Mouse (Mus musculus): Measurements from ENCODE around the gene Slc44a4. TPM values are rescaled to one million over a fixed set of nuclear protein-coding genes. Genes with fewer than 3 reads are reported as not detected.
"Not testable (repeated sequence)": the region's sequence is repeated elsewhere in the genome, so short reads cannot be mapped to it uniquely, and the experiment has no call there.

Slc44a4 gene
- polyA plus RNA-seq, 1 experiment from 2014 or later, result not detected

- Histone ChIP-seq H3K9ac (peak within 1 kb of the TSS; percentile 59), H3K27ac (replicated peaks) (peak within 1 kb of the TSS; percentile 77), H3K4me1 (replicated peaks) (peaks cover 12% of the 10 kb centered on the region), H3K4me2 (peak within 1 kb of the TSS; percentile 68), H3K27me3 (peaks cover 63% of the 10 kb centered on the region), H3K4me3 (peak within 1 kb of the TSS; percentile 43)
- WGBS, result under 1% methylated on average over 29 of the region's 32 CpGs
- H3K36me3 ChIP-seq, H3K9me3 ChIP-seq: not testable (repeated sequence)
- peak; percentile 95 for ATAC-seq (ENCODE audit: low read depth)
These were observed 45.0 kb downstream of the Slc44a4 start, which contains the start of gene Hspa1b for GRCm38 (mm10) chr17:34959130-34959778. Gene Hspa1b, minus strand, starts transcription at chr17:34959238.

GRCm38 (mm10) chr17:34959881-34960515, 45.7 kb downstream of the Slc44a4 start:
- H3K9ac ChIP-seq, result peak overlapping the region; percentile 59
- 16% methylated on average over 12 of the region's 12 CpGs for WGBS

GRCm38 (mm10) chr17:34960702-34961493, 46.6 kb downstream of the Slc44a4 start:
- Histone ChIP-seq H3K4me3 (no peak overlapping the region), H3K36me3 (no peaks in the 10 kb centered on the region), H3K4me1 (replicated peaks) (peaks cover 12% of the 10 kb centered on the region), H3K9ac (no peak overlapping the region), H3K4me2 (no peak overlapping the region), H3K9me3 (no peaks in the 10 kb centered on the region), H3K27ac (replicated peaks) (no peak overlapping the region), H3K27me3 (peaks cover 62% of the 10 kb centered on the region)
- ATAC-seq (ENCODE audit: low read depth), result no peak

More at GRCm38 (mm10) chr17:34959881-34960515, 45.7 kb downstream of the Slc44a4 start:
- Histone ChIP-seq H3K4me2 (peak overlapping the region; percentile 68), H3K4me1 (replicated peaks) (peaks cover 12% of the 10 kb centered on the region), H3K4me3 (peak overlapping the region; percentile 43), H3K9me3 (no peaks in the 10 kb centered on the region), H3K36me3 (no peaks in the 10 kb centered on the region), H3K27ac (replicated peaks) (peak overlapping the region; percentile 77), H3K27me3 (peaks cover 62% of the 10 kb centered on the region)
- no peak for ATAC-seq (ENCODE audit: low read depth)

- no peak overlapping the region for H3K4me3 ChIP-seq
- 28% methylated on average over 3 of the region's 3 CpGs for WGBS
- H3K9me3 ChIP-seq, result no peaks in the 10 kb centered on the region
- no peak overlapping the region for H3K9ac ChIP-seq
- H3K36me3 ChIP-seq, result no peaks in the 10 kb centered on the region
- peaks cover 12% of the 10 kb centered on the region for H3K4me1 ChIP-seq (replicated peaks)
- no peak overlapping the region for H3K4me2 ChIP-seq
- H3K27me3 ChIP-seq, result peaks cover 54% of the 10 kb centered on the region
- no peak overlapping the region for H3K27ac ChIP-seq (replicated peaks)
- ATAC-seq (ENCODE audit: low read depth), result no peak
These were observed 47.9 kb downstream of the Slc44a4 start for GRCm38 (mm10) chr17:34962125-34962524.

- H3K36me3 ChIP-seq, result no peaks in the 10 kb centered on the region
- peaks cover 62% of the 10 kb centered on the region for H3K27me3 ChIP-seq
- H3K27ac ChIP-seq (replicated peaks), result no peak overlapping the region
- no peak overlapping the region for H3K4me3 ChIP-seq
- no peaks in the 10 kb centered on the region for H3K9me3 ChIP-seq
- 50% methylated on average over 1 of the region's 1 CpGs for WGBS
- H3K9ac ChIP-seq, result no peak overlapping the region
- peaks cover 12% of the 10 kb centered on the region for H3K4me1 ChIP-seq (replicated peaks)
- no peak overlapping the region for H3K4me2 ChIP-seq
- no peak for ATAC-seq (ENCODE audit: low read depth)
These were observed 48.6 kb downstream of the Slc44a4 start for GRCm38 (mm10) chr17:34962841-34963240.

- Histone ChIP-seq H3K9me3 (no peaks in the 10 kb centered on the region), H3K27ac (replicated peaks) (no peak overlapping the region), H3K27me3 (peaks cover 76% of the 10 kb centered on the region), H3K4me1 (replicated peaks) (peaks cover 8% of the 10 kb centered on the region), H3K4me2 (no peak overlapping the region), H3K4me3 (no peak overlapping the region), H3K9ac (no peak overlapping the region), H3K36me3 (no peaks in the 10 kb centered on the region)
- ATAC-seq (ENCODE audit: low read depth), result no peak
- WGBS, result 17% methylated on average over 1 of the region's 1 CpGs
These were observed 50.4 kb downstream of the Slc44a4 start for GRCm38 (mm10) chr17:34964640-34965049.

GRCm38 (mm10) chr17:34965627-34966026, 51.4 kb downstream of the Slc44a4 start:
- Histone ChIP-seq H3K27ac (replicated peaks) (no peak overlapping the region), H3K9me3 (no peaks in the 10 kb centered on the region), H3K4me1 (replicated peaks) (no peaks in the 10 kb centered on the region), H3K4me3 (no peak overlapping the region), H3K27me3 (peaks cover 71% of the 10 kb centered on the region), H3K36me3 (no peaks in the 10 kb centered on the region), H3K4me2 (no peak overlapping the region), H3K9ac (no peak overlapping the region)
- 80% methylated on average over 5 of the region's 5 CpGs for WGBS
- ATAC-seq (ENCODE audit: low read depth), result no peak

GRCm38 (mm10) chr17:34969822-34970221, 55.6 kb downstream of the Slc44a4 start, which contains the start of gene Gm20481:
Gene Gm20481, plus strand, starts transcription at chr17:34969912.
- not testable (repeated sequence) for H3K27ac ChIP-seq (replicated peaks); ATAC-seq (ENCODE audit: low read depth); H3K36me3 ChIP-seq; H3K4me2 ChIP-seq; H3K4me3 ChIP-seq; H3K9ac ChIP-seq; H3K4me1 ChIP-seq (replicated peaks); H3K9me3 ChIP-seq
- WGBS, result 67% methylated on average over 8 of the region's 11 CpGs
- peaks cover 57% of the 10 kb centered on the region for H3K27me3 ChIP-seq

- ATAC-seq (ENCODE audit: low read depth), result not testable (repeated sequence)
These were observed 56.6 kb downstream of the Slc44a4 start for GRCm38 (mm10) chr17:34970850-34971249.

GRCm38 (mm10) chr17:34971694-34972068, 57.4 kb downstream of the Slc44a4 start:
- not testable (repeated sequence) for H3K9ac ChIP-seq
- under 1% methylated on average over 22 of the region's 43 CpGs for WGBS
- ATAC-seq (ENCODE audit: low read depth), result peak; percentile 45; the same call in 1 of the 2 replicates

More at GRCm38 (mm10) chr17:34970850-34971249, 56.6 kb downstream of the Slc44a4 start:
- peaks cover 48% of the 10 kb centered on the region for H3K27me3 ChIP-seq
- H3K9me3 ChIP-seq; H3K4me3 ChIP-seq; H3K9ac ChIP-seq; H3K4me1 ChIP-seq (replicated peaks); H3K4me2 ChIP-seq; H3K36me3 ChIP-seq; H3K27ac ChIP-seq (replicated peaks): not testable (repeated sequence)
- 30% methylated on average over 26 of the region's 37 CpGs for WGBS

GRCm38 (mm10) chr17:34972069-34972749, 57.9 kb downstream of the Slc44a4 start, which contains the start of the genes Hspa1a and Hspa1l:
Gene Hspa1a, minus strand, starts transcription at chr17:34972156.
Gene Hspa1l, plus strand, starts transcription at chr17:34972703.
- peak within 1 kb of the TSS; percentile 58 for H3K9ac ChIP-seq
- WGBS, result 1% methylated on average over 29 of the region's 33 CpGs

More at GRCm38 (mm10) chr17:34971694-34972068, 57.4 kb downstream of the Slc44a4 start:
- Histone ChIP-seq H3K27me3 (peaks cover 46% of the 10 kb centered on the region), H3K4me3 (peak overlapping the region; percentile 40), H3K4me2 (peak overlapping the region; percentile 78)
- not testable (repeated sequence) for H3K9me3 ChIP-seq; H3K4me1 ChIP-seq (replicated peaks); H3K36me3 ChIP-seq; H3K27ac ChIP-seq (replicated peaks)

More at GRCm38 (mm10) chr17:34972069-34972749, 57.9 kb downstream of the Slc44a4 start, which contains the start of the genes Hspa1a and Hspa1l:
- ATAC-seq (ENCODE audit: low read depth), result peak; percentile 92
- H3K4me2 ChIP-seq, result peak within 1 kb of the TSS; percentile 78
- not testable (repeated sequence) for H3K27ac ChIP-seq (replicated peaks); H3K4me1 ChIP-seq (replicated peaks); H3K36me3 ChIP-seq; H3K9me3 ChIP-seq
- H3K4me3 ChIP-seq, result peak within 1 kb of the TSS; percentile 40
- H3K27me3 ChIP-seq, result peaks cover 45% of the 10 kb centered on the region
